In the genomic region with DNA sequence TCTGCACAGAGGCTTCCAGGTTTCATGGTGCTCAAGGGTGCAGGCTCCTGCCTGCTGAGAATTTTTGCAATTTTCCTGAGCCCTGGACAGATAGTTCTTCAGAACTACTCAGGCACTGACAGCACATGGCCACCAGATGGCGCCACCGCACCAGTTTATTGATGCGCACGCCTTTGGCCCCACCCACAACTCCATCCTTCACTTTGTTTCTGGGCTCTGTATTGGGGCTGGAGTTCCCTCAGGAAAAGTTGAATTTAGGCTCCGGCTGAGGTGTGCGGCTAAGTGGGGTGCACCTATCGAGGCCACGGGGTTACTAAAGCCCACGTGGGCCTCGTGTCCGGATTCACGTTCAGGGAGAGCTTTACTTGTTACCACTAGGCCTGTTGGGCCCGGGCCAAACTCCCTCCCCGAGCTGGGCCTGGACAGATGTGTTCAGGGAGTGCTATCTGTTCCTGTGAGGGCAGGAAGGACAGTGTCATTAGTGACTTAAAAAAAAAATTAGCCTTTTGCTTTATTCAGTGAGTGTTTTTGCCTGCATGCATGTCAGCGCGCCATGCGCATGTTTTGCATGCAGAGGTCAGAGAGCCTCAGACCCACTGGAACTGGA, we compare ENCODE assay signal across 7 mouse cellular contexts. TPM values are rescaled to one million over a fixed set of nuclear protein-coding genes. Genes with fewer than 3 reads are reported as not detected.
DNase-seq lines count a peak whose midpoint lies in the region; ATAC-seq lines count a peak whose summit lies in the region.

No protein-coding gene starts in this region.

- peaks cover 9% of the 10 kb centered on the region; the same call in 1 of the 2 replicates for H3K4me1 ChIP-seq in intestine, embryonic 15.5 days (replicated peaks)
- peaks cover 3% of the 10 kb centered on the region for H3K4me1 ChIP-seq in midbrain, embryonic 12.5 days

- no peak overlapping the region for H3K27ac ChIP-seq in intestine, embryonic 15.5 days
- no peak overlapping the region for H3K27ac ChIP-seq in midbrain, embryonic 12.5 days (replicated peaks)

- H3K4me3 ChIP-seq in intestine, embryonic 15.5 days (replicated peaks), result no peak overlapping the region
- H3K4me3 ChIP-seq in midbrain, embryonic 12.5 days, result no peak overlapping the region

- no peaks in the 10 kb centered on the region for H3K27me3 ChIP-seq in intestine, embryonic 15.5 days (replicated peaks)
- no peaks in the 10 kb centered on the region for H3K27me3 ChIP-seq in midbrain, embryonic 12.5 days

- no peaks in the 10 kb centered on the region for H3K36me3 ChIP-seq in intestine, embryonic 15.5 days
- peaks cover 14% of the 10 kb centered on the region; the same call in 1 of the 2 replicates for H3K36me3 ChIP-seq in midbrain, embryonic 12.5 days

- intact Hi-C loops in gastrocnemius, postnatal 36 days (cut with DNase I), result loop anchor here (2.0 to 5.0 kb wide), 2 partner anchors 72 to 238 kb away; partner anchors contain the start of gene Radil
- intact Hi-C loops in left cerebral cortex, postnatal 36 days (cut with DNase I), result loop anchor here (2.0 kb wide), 1 partner anchor 72 kb away; the partner anchor contains the start of gene Radil

- H3K9me3 ChIP-seq in intestine, embryonic 15.5 days, result no peaks in the 10 kb centered on the region
- H3K9me3 ChIP-seq in midbrain, embryonic 12.5 days, result no peaks in the 10 kb centered on the region

- peak; percentile 91 for DNase-seq in adrenal gland, postnatal 10 days
- DNase-seq in embryo, embryonic 11.5 days (ENCODE audit: low read depth, low spot score), result peak; percentile 67
- DNase-seq in gastrocnemius, postnatal 36 days, result peak; percentile 78 to 85
- peak; percentile 77 to 81 for DNase-seq in left cerebral cortex, postnatal 36 days (ENCODE audit: low spot score in 2 of 2)
- peak; percentile 72 for DNase-seq in skeletal muscle tissue, adult 2 months (ENCODE audit: low read depth, low spot score)

- WGBS in intestine, embryonic 15.5 days, result 29% methylated on average over 17 of the region's 17 CpGs
- WGBS in midbrain, embryonic 12.5 days, result 31% methylated on average over 17 of the region's 17 CpGs

- no peak overlapping the region for H3K9ac ChIP-seq in intestine, embryonic 15.5 days
- H3K9ac ChIP-seq in midbrain, embryonic 12.5 days (replicated peaks), result no peak overlapping the region

- H3K4me2 ChIP-seq in intestine, embryonic 15.5 days (replicated peaks), result peak overlapping the region; percentile 46; the same call in 1 of the 2 replicates
- peak overlapping the region; percentile 23; the same call in 1 of the 2 replicates for H3K4me2 ChIP-seq in midbrain, embryonic 12.5 days (replicated peaks)

- ATAC-seq in intestine, embryonic 15.5 days, result peak; percentile 73
- ATAC-seq in midbrain, embryonic 12.5 days (ENCODE audit: low FRiP score, low read depth), result peak; percentile 47

RNA-seq across cellular contexts. Expression of gene Ap5z1, which starts 15.2 kb away (rescaled TPM):
- 10 to 100 TPM; 14.0 to 18.9 TPM for total RNA-seq in adrenal gland, postnatal 10 days (2021)
- total RNA-seq in gastrocnemius, postnatal 36 days (2021), result 1 to 10 TPM; 3.4 to 4.2 TPM
- 12.0 and 13.6 TPM in 2 replicates for polyA plus RNA-seq in intestine, embryonic 15.5 days (2015; fragmentation: Nextera tagmentation; extraction: Ambion mirVana)
- total RNA-seq in left cerebral cortex, postnatal 36 days (2021), result 10 to 100 TPM; 21.4 to 22.4 TPM
- polyA plus RNA-seq in midbrain, embryonic 12.5 days (2016; fragmentation: Nextera tagmentation; extraction: Ambion mirVana), result 14.4 and 14.5 TPM in 2 replicates

RNA-seq across cellular contexts. Expression of gene Papolb, which starts 50.9 kb away (rescaled TPM):
- under 1 TPM; 0.21 to 0.27 TPM for total RNA-seq in adrenal gland, postnatal 10 days (2021)
- under 1 TPM in 1 of 2 experiments, not detected in 1; 0.10 TPM for total RNA-seq in gastrocnemius, postnatal 36 days (2021)
- polyA plus RNA-seq in intestine, embryonic 15.5 days (2015; fragmentation: Nextera tagmentation; extraction: Ambion mirVana), result 0.05 and 0.08 TPM in 2 replicates
- under 1 TPM; 0.42 to 0.86 TPM for total RNA-seq in left cerebral cortex, postnatal 36 days (2021)
- polyA plus RNA-seq in midbrain, embryonic 12.5 days (2016; fragmentation: Nextera tagmentation; extraction: Ambion mirVana), result 0.29 TPM in 2 replicates
